Comparison of ENCODE assay signal across 14 mouse cellular contexts in the genomic region with DNA sequence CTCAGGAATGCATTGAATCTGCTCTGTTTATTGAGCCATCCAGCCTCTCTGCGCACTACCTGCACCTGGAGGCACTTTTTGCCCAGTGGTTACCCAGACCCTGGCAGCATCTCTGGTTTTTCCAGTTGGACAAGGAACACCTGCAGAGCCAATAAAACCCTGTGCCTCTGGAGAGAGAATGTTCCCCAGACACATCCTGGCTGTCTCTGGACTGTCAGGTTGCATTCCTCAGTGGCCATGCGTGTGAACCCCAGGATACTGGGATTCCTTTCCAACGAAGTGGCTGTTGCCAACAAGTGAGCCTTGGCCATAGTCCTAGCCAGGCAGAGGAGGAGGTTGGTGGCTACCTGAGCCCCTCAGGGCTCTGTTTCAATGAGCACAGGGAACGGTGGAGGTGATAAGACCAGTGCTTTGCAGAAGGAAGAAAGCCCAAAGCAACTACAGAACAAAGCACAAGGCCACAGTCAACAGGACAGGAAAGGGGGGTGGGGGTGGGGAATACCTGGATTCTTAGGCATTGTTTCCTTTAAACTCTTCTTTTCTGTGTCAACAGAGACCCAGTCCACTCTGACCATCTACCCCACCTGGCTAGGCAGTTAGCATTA. TPM values are rescaled to one million over a fixed set of nuclear protein-coding genes. Genes with fewer than 3 reads are reported as not detected.
A peak's percentile ranks its signal among the peaks of the same experiment; 100 is the strongest.
DNase-seq lines count a peak whose midpoint lies in the region; ATAC-seq lines count a peak whose summit lies in the region.
"Had no signal": no experiment of that assay in that cellular context is flagged by ENCODE, and none has a peak within 500 bp of the region (broad histone marks: within the 10 kb centered on the region; RNA-seq: fewer than 3 reads in every experiment).

No protein-coding gene starts in this region.

- no peak overlapping the region for H3K9ac ChIP-seq in limb, embryonic 11.5 days (ENCODE audit: low read length)
- no peak overlapping the region for H3K9ac ChIP-seq in intestine, embryonic 14.5 days (ENCODE audit: low read length)
- no peak overlapping the region for H3K9ac ChIP-seq in forebrain, embryonic 13.5 days

- no peak for ATAC-seq in limb, embryonic 11.5 days (ENCODE audit: insufficient number of reproducible peaks, low FRiP score, low TSS enrichment, low read depth)
- ATAC-seq in intestine, embryonic 14.5 days (replicated peaks; ENCODE audit: low FRiP score, low TSS enrichment, low read depth) = 0 out of 2 replicates have a peak, but pooled peaks have one; percentile 23
- no peak for ATAC-seq in forebrain, embryonic 13.5 days
- ATAC-seq: CD4-positive, CD25-positive, alpha-beta regulatory T cell, adult 4 months had no signal

- H3K4me1 ChIP-seq in limb, embryonic 11.5 days (ENCODE audit: control insufficient read depth, insufficient read depth, low read length) = no peaks in the 10 kb centered on the region
- H3K4me1 ChIP-seq in limb, embryonic 10.5 days = no peaks in the 10 kb centered on the region
- H3K4me1 ChIP-seq in intestine, embryonic 14.5 days (replicated peaks; ENCODE audit: control insufficient read depth, insufficient read depth, low read length) = no peaks in the 10 kb centered on the region; the same call in 1 of the 2 replicates
- no peaks in the 10 kb centered on the region for H3K4me1 ChIP-seq in forebrain, embryonic 13.5 days
- H3K4me1 ChIP-seq: megakaryocyte, embryonic 14.5 days had no signal

- peak; percentile 22 for DNase-seq in limb, embryonic 11.5 days (ENCODE audit: low spot score)
- DNase-seq in limb, embryonic 10.5 days (ENCODE audit: low spot score) = no peak
- DNase-seq in intestine, embryonic 14.5 days (ENCODE audit: low spot score) = no peak
- peak; percentile 22 to 62 for DNase-seq in kidney, postnatal 25 days
- peak; percentile 32 for DNase-seq in urinary bladder, adult 2 months (ENCODE audit: low spot score)
- DNase-seq in left cerebral cortex, adult 11 months (ENCODE audit: low spot score) = no peak
- DNase-seq in right cerebral cortex, postnatal 4 days = no peak
- DNase-seq: adrenal gland, postnatal 36 days; right cerebral cortex, postnatal 14 days had no signal

- no peak overlapping the region for H3K4me2 ChIP-seq in limb, embryonic 11.5 days (ENCODE audit: low read depth, severe bottlenecking)
- no peak overlapping the region for H3K4me2 ChIP-seq in intestine, embryonic 14.5 days (ENCODE audit: low read length)
- H3K4me2 ChIP-seq in forebrain, embryonic 13.5 days = no peak overlapping the region
- H3K4me2 ChIP-seq: liver, embryonic 11.5 days had no signal

- no peaks in the 10 kb centered on the region for H3K36me3 ChIP-seq in limb, embryonic 11.5 days (ENCODE audit: control insufficient read depth, insufficient read depth, low read length)
- no peaks in the 10 kb centered on the region for H3K36me3 ChIP-seq in limb, embryonic 10.5 days
- no peaks in the 10 kb centered on the region for H3K36me3 ChIP-seq in intestine, embryonic 14.5 days (ENCODE audit: control insufficient read depth, insufficient read depth, low read length)
- no peaks in the 10 kb centered on the region for H3K36me3 ChIP-seq in forebrain, embryonic 13.5 days (ENCODE audit: poor library complexity, severe bottlenecking)

- 65% methylated on average over 4 of the region's 4 CpGs for WGBS in limb, embryonic 11.5 days
- WGBS in limb, embryonic 10.5 days = 65% methylated on average over 4 of the region's 4 CpGs
- 48% methylated on average over 4 of the region's 4 CpGs for WGBS in intestine, embryonic 14.5 days
- 77% methylated on average over 4 of the region's 4 CpGs for WGBS in forebrain, embryonic 13.5 days

- H3K27ac ChIP-seq in limb, embryonic 11.5 days (replicated peaks; ENCODE audit: low read depth, low read length) = no peak overlapping the region
- no peak overlapping the region for H3K27ac ChIP-seq in limb, embryonic 10.5 days
- H3K27ac ChIP-seq in intestine, embryonic 14.5 days (ENCODE audit: low read depth) = no peak overlapping the region
- no peak overlapping the region for H3K27ac ChIP-seq in forebrain, embryonic 13.5 days

- no peaks in the 10 kb centered on the region for H3K9me3 ChIP-seq in limb, embryonic 11.5 days (ENCODE audit: control insufficient read depth, low read length)
- H3K9me3 ChIP-seq in limb, embryonic 10.5 days (replicated peaks) = no peaks in the 10 kb centered on the region
- no peaks in the 10 kb centered on the region for H3K9me3 ChIP-seq in intestine, embryonic 14.5 days (ENCODE audit: control insufficient read depth, low read length)
- H3K9me3 ChIP-seq in forebrain, embryonic 13.5 days (replicated peaks) = no peaks in the 10 kb centered on the region

- H3K4me3 ChIP-seq in limb, embryonic 11.5 days (ENCODE audit: low read depth, low read length) = no peak overlapping the region
- H3K4me3 ChIP-seq in limb, embryonic 10.5 days = no peak overlapping the region
- no peak overlapping the region for H3K4me3 ChIP-seq in intestine, embryonic 14.5 days (ENCODE audit: low read depth, low read length)
- no peak overlapping the region for H3K4me3 ChIP-seq in forebrain, embryonic 13.5 days
- H3K4me3 ChIP-seq: megakaryocyte, embryonic 14.5 days; myocyte had no signal

- H3K27me3 ChIP-seq in limb, embryonic 11.5 days (ENCODE audit: control insufficient read depth, insufficient read depth, low read length) = no peaks in the 10 kb centered on the region
- H3K27me3 ChIP-seq in limb, embryonic 10.5 days (ENCODE audit: low read depth, poor library complexity, severe bottlenecking) = no peaks in the 10 kb centered on the region
- H3K27me3 ChIP-seq in intestine, embryonic 14.5 days (replicated peaks; ENCODE audit: control insufficient read depth, insufficient read depth, low read length) = no peaks in the 10 kb centered on the region
- H3K27me3 ChIP-seq in forebrain, embryonic 13.5 days = no peaks in the 10 kb centered on the region

RNA-seq across cellular contexts. Expression of gene Tmprss2, which starts 22.0 kb away (rescaled TPM):
- 0.40 and 0.44 TPM in 2 replicates for polyA plus RNA-seq in limb, embryonic 11.5 days (2014; fragmentation: Nextera tagmentation; extraction: Ambion mirVana)
- 0.13 and 0.39 TPM in 2 replicates for polyA plus RNA-seq in limb, embryonic 10.5 days (2016; fragmentation: Nextera tagmentation; extraction: Ambion mirVana)
- 25.5 and 25.9 TPM in 2 replicates for polyA plus RNA-seq in intestine, embryonic 14.5 days (2014; fragmentation: Nextera tagmentation; extraction: Ambion mirVana)
- polyA plus RNA-seq in urinary bladder, adult 2 months (2012; rRNA removed) = 453 and 604 TPM in 2 replicates
- not detected in 2 replicates for polyA plus RNA-seq in forebrain, embryonic 13.5 days (2015; fragmentation: Nextera tagmentation; extraction: Ambion mirVana)
- polyA plus RNA-seq: CD4-positive, CD25-positive, alpha-beta regulatory T cell, adult 4 months had no signal

Comparison
In these comparisons a context has a peak if more than half of its experiments do, and no peak if none do; other contexts are left out.
1. DNase-seq: peak in limb, embryonic 11.5 days (single experiment), kidney, postnatal 25 days (2 of 2) and urinary bladder, adult 2 months (single experiment); none in limb, embryonic 10.5 days (single experiment), intestine, embryonic 14.5 days (single experiment), left cerebral cortex, adult 11 months (single experiment) and right cerebral cortex, postnatal 4 days (single experiment).
2. RNA of gene Tmprss2, which starts 22.0 kb away (polyA plus RNA-seq): 453 to 604 TPM in urinary bladder, adult 2 months; 25.5 to 25.9 TPM in intestine, embryonic 14.5 days, 0.40 to 0.44 TPM in limb, embryonic 11.5 days, 0.13 to 0.39 TPM in limb, embryonic 10.5 days and not detected in forebrain, embryonic 13.5 days; every median in the first group is over 10 times any median in the second.